Mouse (Mus musculus) kidney, postnatal 0 days (tissue): ENCODE results near the gene Gm17019. TPM values are rescaled to one million over a fixed set of nuclear protein-coding genes. Genes with fewer than 3 reads are reported as not detected.
"Not testable (repeated sequence)": the region's sequence is repeated elsewhere in the genome, so short reads cannot be mapped to it uniquely, and the experiment has no call there.

Experiments used
- ATAC-seq: fragments of 200-750 bp; cut with Nextera tagmentation; replicated peaks from 2 replicates; pipeline ENCODE4 v1.8.0; 2017; ENCODE audit warnings: low read depth, moderate number of reproducible peaks, moderate TSS enrichment, moderate library complexity; ENCODE audit not compliant: low FRiP score
- DNase-seq: peaks from one replicate; pipeline ENCODE4 v3.0.0-alpha.2; 2016; ENCODE audit warnings: low spot score
- H3K27ac ChIP-seq: fragments of 300-500 bp; sonication (generic); 2 replicates; pipeline ENCODE4 v1.5.1; 2014; ENCODE audit warnings: mild to moderate bottlenecking
- H3K27me3 ChIP-seq: fragments of 300-500 bp; sonication (generic); 2 replicates; pipeline ENCODE4 v1.6.1; 2014; ENCODE audit warnings: low read length, mixed read lengths; ENCODE audit not compliant: insufficient read depth
- H3K36me3 ChIP-seq: fragments of 300-500 bp; sonication (generic); 2 replicates; pipeline ENCODE4 v1.6.1; 2014; ENCODE audit warnings: low read length, mixed read lengths; ENCODE audit not compliant: insufficient read depth
- H3K4me1 ChIP-seq: fragments of 300-500 bp; sonication (generic); replicated peaks from 2 replicates; pipeline ENCODE4 v1.6.1; 2014; ENCODE audit warnings: antibody characterized with exemption, low read length, mixed read lengths; ENCODE audit not compliant: insufficient read depth
- H3K4me2 ChIP-seq: fragments of 300-500 bp; sonication (generic); 2 replicates; pipeline ENCODE4 v1.6.1; 2014; ENCODE audit warnings: mild to moderate bottlenecking, low read length, moderate library complexity, mixed read lengths
- H3K4me3 ChIP-seq: fragments of 300-500 bp; sonication (generic); replicated peaks from 2 replicates; pipeline ENCODE4 v1.5.1; 2014; ENCODE audit warnings: low read depth, low read length
- H3K9ac ChIP-seq: fragments of 300-500 bp; sonication (generic); 2 replicates; pipeline ENCODE4 v1.6.1; 2014; ENCODE audit warnings: low read depth, low read length
- H3K9me3 ChIP-seq: fragments of 300-500 bp; sonication (generic); replicated peaks from 2 replicates; pipeline ENCODE4 v1.6.1; 2016; ENCODE audit warnings: low read length, inconsistent platforms, mixed read lengths
- CTCF ChIP-seq: IDR thresholded peaks from 2 replicates; pipeline ENCODE4 v1.5.1; 2016; ENCODE audit warnings: antibody characterized with exemption, low read depth, mild to moderate bottlenecking, moderate library complexity
- WGBS: fragments of 180-500 bp; shearing (Covaris S2); extraction: QIAGEN DNeasy Blood & Tissue Kit; methylation state at CpG from one replicate; pipeline ENCODE4 v1.1.7; 2014; 5-methylcytosine and 5-hydroxymethylcytosine counted together
- polyA plus RNA-seq: library from polyadenylated mRNA; unstranded; fragments of >200 nt; fragmentation: Nextera tagmentation; extraction: Ambion mirVana; gene quantifications from 2 replicates; pipeline ENCODE4 v1.2.1, GENCODE M21; 2015

Gene Gm17019
- polyA plus RNA-seq, 1 experiment from 2014 or later: not detected

- not testable (repeated sequence) for DNase-seq, H3K27me3 ChIP-seq, ATAC-seq, H3K9ac ChIP-seq, H3K4me3 ChIP-seq, H3K4me2 ChIP-seq, H3K4me1 ChIP-seq, H3K27ac ChIP-seq, H3K36me3 ChIP-seq, H3K9me3 ChIP-seq
- 79% methylated on average over 9 of the region's 9 CpGs for WGBS
Observed at GRCm38 (mm10) chr5:14998077-14998476, 34.7 kb downstream of the Gm17019 start.

- H3K4me2 ChIP-seq, H3K4me1 ChIP-seq, H3K9me3 ChIP-seq, ATAC-seq, H3K36me3 ChIP-seq, DNase-seq, H3K27me3 ChIP-seq, H3K9ac ChIP-seq, H3K4me3 ChIP-seq, H3K27ac ChIP-seq: not testable (repeated sequence)
- 85% methylated on average over 4 of the region's 4 CpGs for WGBS
Observed at GRCm38 (mm10) chr5:14997556-14997955, 35.2 kb downstream of the Gm17019 start.

- not testable (repeated sequence) for H3K9ac ChIP-seq, H3K4me1 ChIP-seq, H3K27me3 ChIP-seq, H3K9me3 ChIP-seq, H3K36me3 ChIP-seq, H3K4me3 ChIP-seq, H3K27ac ChIP-seq, H3K4me2 ChIP-seq, ATAC-seq, DNase-seq
- WGBS: 72% methylated on average over 6 of the region's 7 CpGs
Observed at GRCm38 (mm10) chr5:14996670-14997249, 36.0 kb downstream of the Gm17019 start.

GRCm38 (mm10) chr5:14994124-14994523 is 38.7 kb downstream of the Gm17019 start:
- not testable (repeated sequence) for H3K4me2 ChIP-seq, DNase-seq, H3K36me3 ChIP-seq, H3K4me1 ChIP-seq, H3K27me3 ChIP-seq, H3K9ac ChIP-seq, H3K27ac ChIP-seq, H3K9me3 ChIP-seq, H3K4me3 ChIP-seq
- 89% methylated on average over 6 of the region's 6 CpGs for WGBS
- ATAC-seq: peak; percentile 87

- not testable (repeated sequence) for H3K4me2 ChIP-seq, H3K9ac ChIP-seq, H3K4me3 ChIP-seq, H3K36me3 ChIP-seq, H3K27ac ChIP-seq, H3K4me1 ChIP-seq, H3K27me3 ChIP-seq, DNase-seq, H3K9me3 ChIP-seq
- peak; percentile 72; the same call in 1 of the 2 replicates for ATAC-seq
- 78% methylated on average over 7 of the region's 8 CpGs for WGBS
Observed at GRCm38 (mm10) chr5:14990375-14991158, 42.2 kb downstream of the Gm17019 start.

GRCm38 (mm10) chr5:14986649-14987387 is 46.0 kb downstream of the Gm17019 start:
- 38% methylated on average over 5 of the region's 6 CpGs for WGBS
- TF ChIP-seq CTCF: peak; percentile 6; the same call in 1 of the 2 replicates
- not testable (repeated sequence) for DNase-seq, H3K4me2 ChIP-seq, H3K27me3 ChIP-seq, H3K9ac ChIP-seq, H3K4me3 ChIP-seq, H3K9me3 ChIP-seq, H3K36me3 ChIP-seq, H3K27ac ChIP-seq, H3K4me1 ChIP-seq
- peak; percentile 63; the same call in 1 of the 2 replicates for ATAC-seq

Other genes with a start within 250 kb of the Gm17019 start
- not detected in 2 replicates for gene Gm9758, start 118.1 kb downstream of the Gm17019 start, polyA plus RNA-seq
- not detected in 2 replicates for gene Speer4e, start 94.6 kb downstream of the Gm17019 start, polyA plus RNA-seq
- gene Gm10354, start 54.1 kb downstream of the Gm17019 start, polyA plus RNA-seq: not detected in 2 replicates